Mouse (Mus musculus): ENCODE measurements at regions not wholly inside any gene's neighbourhood (a gene's known extent, or its start where the extent isn't known, plus 50 kb on each side); places are given as distances from the start of the nearest gene placed in this dataset.

- TF ChIP-seq POLR2A (IDR thresholded peaks at IDR 0.05; ENCODE audit: borderline replicate concordance, extremely low read depth, low read depth, low read length) (no peak), CTCF (IDR thresholded peaks at IDR 0.05; ENCODE audit: insufficient read depth, low read length) (no peak)
Measured at GRCm38 (mm10) chr1:69433655-69434357, 253.2 kb downstream of the Ikzf2 start.

All from lung, adult 2 months (tissue).